Mouse (Mus musculus) stomach, embryonic 15.5 days (tissue): ENCODE measurements around the gene Wdr62. TPM values are rescaled to one million over a fixed set of nuclear protein-coding genes. Genes with fewer than 3 reads are reported as not detected.
"Not testable (repeated sequence)": the region's sequence is repeated elsewhere in the genome, so short reads cannot be mapped to it uniquely, and the experiment has no call there.

Experiments used
- ATAC-seq: fragments of 200-750 bp; cut with Nextera tagmentation; 2 replicates; pipeline ENCODE4 v1.8.0; 2017; ENCODE audit warnings: low read depth, moderate number of reproducible peaks, moderate TSS enrichment; ENCODE audit not compliant: insufficient read depth, low FRiP score
- H3K27ac ChIP-seq: fragments of 300-500 bp; sonication (generic); 2 replicates; pipeline ENCODE4 v1.5.1; 2015; ENCODE audit warnings: mild to moderate bottlenecking, inconsistent platforms
- H3K27me3 ChIP-seq: fragments of 300-500 bp; sonication (generic); replicated peaks from 2 replicates; pipeline ENCODE4 v1.6.1; 2015; ENCODE audit warnings: inconsistent platforms
- H3K36me3 ChIP-seq: fragments of 300-500 bp; sonication (generic); 2 replicates; pipeline ENCODE4 v1.6.1; 2015; ENCODE audit warnings: inconsistent platforms
- H3K4me1 ChIP-seq: fragments of 300-500 bp; sonication (generic); 2 replicates; pipeline ENCODE4 v1.6.1; 2015; ENCODE audit warnings: inconsistent platforms
- H3K4me2 ChIP-seq: fragments of 300-500 bp; sonication (generic); 2 replicates; pipeline ENCODE4 v1.6.1; 2015; ENCODE audit warnings: mild to moderate bottlenecking, inconsistent platforms
- H3K4me3 ChIP-seq: fragments of 300-500 bp; sonication (generic); replicated peaks from 2 replicates; pipeline ENCODE4 v1.5.1; 2015; ENCODE audit warnings: inconsistent platforms
- H3K9ac ChIP-seq: fragments of 300-500 bp; sonication (generic); 2 replicates; pipeline ENCODE4 v1.6.1; 2015; ENCODE audit warnings: inconsistent platforms
- H3K9me3 ChIP-seq: fragments of 300-500 bp; sonication (generic); 2 replicates; pipeline ENCODE4 v1.6.1; 2016; ENCODE audit warnings: inconsistent platforms
- WGBS: fragments of 180-500 bp; shearing (Covaris S2); methylation state at CpG from one replicate; pipeline ENCODE4 v1.1.7; 2015; 5-methylcytosine and 5-hydroxymethylcytosine counted together
- polyA plus RNA-seq: library from polyadenylated mRNA; unstranded; fragments of >200 nt; fragmentation: Nextera tagmentation; extraction: Ambion mirVana; gene quantifications from 2 replicates; pipeline ENCODE4 v1.2.1, GENCODE M21; 2015

Gene Wdr62
- polyA plus RNA-seq, 1 experiment from 2014 or later = 5.3 TPM

DNA sequence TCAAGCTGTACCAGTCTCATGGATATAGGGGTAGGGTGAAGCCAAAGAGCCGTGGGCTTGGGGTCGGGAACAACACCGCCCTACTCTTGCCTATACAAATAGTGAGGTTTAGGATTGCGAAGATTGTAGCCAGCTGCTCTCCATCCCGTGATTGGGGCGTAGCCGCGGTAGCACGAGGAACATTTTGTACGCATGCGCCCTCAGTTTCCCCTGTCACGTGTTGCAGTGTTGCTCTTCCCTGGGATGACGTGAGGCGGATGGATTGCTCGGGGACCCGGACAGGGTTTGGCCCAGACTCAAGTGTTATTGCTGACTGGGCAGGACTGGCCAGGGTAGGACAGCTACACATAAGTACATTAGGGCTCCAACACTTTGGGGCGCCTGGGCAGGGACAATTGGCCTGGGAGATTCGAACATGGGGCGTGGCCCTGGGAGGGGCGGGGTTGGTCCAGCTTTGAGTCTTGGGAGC is 485 bp upstream of the Wdr62 start:
- ATAC-seq = peak; percentile 76
- no peaks in the 10 kb centered on the region for H3K9me3 ChIP-seq
- H3K4me3 ChIP-seq = peak overlapping the region; percentile 92
- WGBS = under 1% methylated on average over 20 of the region's 20 CpGs
- H3K4me1 ChIP-seq = peaks cover 3% of the 10 kb centered on the region; the same call in 1 of the 2 replicates
- H3K4me2 ChIP-seq = peak overlapping the region; percentile 94
- peak overlapping the region; percentile 98 for H3K27ac ChIP-seq
- no peaks in the 10 kb centered on the region for H3K27me3 ChIP-seq
- H3K36me3 ChIP-seq = no peaks in the 10 kb centered on the region
- H3K9ac ChIP-seq = no peak overlapping the region

DNA sequence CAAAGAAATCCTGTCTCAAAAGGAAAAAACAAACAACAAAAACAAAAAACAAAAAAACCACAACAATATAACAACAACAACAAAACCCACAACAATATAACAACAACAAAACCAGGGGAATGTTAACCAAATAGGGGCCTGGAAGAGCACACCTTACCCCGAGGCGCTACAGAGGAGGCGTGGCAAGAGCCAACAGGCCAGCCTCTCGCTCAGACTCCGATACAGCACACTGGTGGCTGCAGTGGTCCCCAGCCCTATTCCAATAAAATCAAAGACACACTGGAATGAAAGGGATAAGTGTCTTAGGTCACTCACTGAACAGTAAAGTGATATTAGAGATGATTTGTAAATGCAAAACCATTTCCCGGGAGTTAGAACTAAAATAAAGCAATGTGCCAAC is 683 bp downstream of the Wdr62 start:
- Histone ChIP-seq H3K36me3 (no peaks in the 10 kb centered on the region), H3K27ac (peak overlapping the region; percentile 98), H3K27me3 (no peaks in the 10 kb centered on the region), H3K9me3 (no peaks in the 10 kb centered on the region), H3K4me2 (peak overlapping the region; percentile 94), H3K4me1 (peaks cover 3% of the 10 kb centered on the region; the same call in 1 of the 2 replicates), H3K4me3 (peak overlapping the region; percentile 92), H3K9ac (no peak overlapping the region; the same call in 1 of the 2 replicates)
- under 1% methylated on average over 6 of the region's 6 CpGs for WGBS
- ATAC-seq = no peak

DNA sequence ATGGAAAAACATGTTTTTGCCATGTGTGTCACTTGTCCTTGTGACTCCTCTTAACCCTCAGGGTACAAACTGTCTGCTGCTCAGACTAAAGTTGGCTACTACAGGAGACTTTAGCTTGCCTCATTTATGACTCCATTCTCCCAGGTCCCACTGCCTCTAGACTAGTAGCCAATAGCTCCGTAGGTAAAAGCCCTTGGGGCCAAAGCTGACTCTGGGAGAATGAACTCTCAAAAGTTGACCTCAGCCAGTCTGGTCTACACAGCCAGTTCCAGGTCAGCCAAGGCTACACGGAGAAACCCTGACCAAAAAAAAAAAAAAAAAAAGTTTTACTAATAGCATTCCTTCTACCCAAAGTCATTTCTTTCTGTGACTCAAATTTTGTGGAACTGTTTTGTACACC is 1.3 kb downstream of the Wdr62 start:
- WGBS = 51% methylated on average over 2 of the region's 2 CpGs
- Histone ChIP-seq H3K4me3 (peak overlapping the region; percentile 92; the same call in 1 of the 2 replicates), H3K4me2 (peak overlapping the region; percentile 94; the same call in 1 of the 2 replicates), H3K36me3 (no peaks in the 10 kb centered on the region), H3K27ac (no peak overlapping the region), H3K27me3 (no peaks in the 10 kb centered on the region), H3K9ac (no peak overlapping the region), H3K4me1 (peaks cover 3% of the 10 kb centered on the region; the same call in 1 of the 2 replicates), H3K9me3 (no peaks in the 10 kb centered on the region)
- ATAC-seq = no peak

- no peaks in the 10 kb centered on the region for H3K9me3 ChIP-seq
- 53% methylated on average over 6 of the region's 6 CpGs for WGBS
- H3K27me3 ChIP-seq = no peaks in the 10 kb centered on the region
- ATAC-seq = no peak
- H3K4me1 ChIP-seq = peaks cover under 1% of the 10 kb centered on the region; the same call in 1 of the 2 replicates
- H3K36me3 ChIP-seq = peaks cover 10% of the 10 kb centered on the region; the same call in 1 of the 2 replicates
- H3K4me2 ChIP-seq = no peak overlapping the region
- no peak overlapping the region for H3K4me3 ChIP-seq
- H3K27ac ChIP-seq = no peak overlapping the region
- no peak overlapping the region for H3K9ac ChIP-seq
Measured at GRCm38 (mm10) chr7:30274383-30274782, 5.8 kb downstream of the Wdr62 start.

GRCm38 (mm10) chr7:30269641-30270040 is 10.6 kb downstream of the Wdr62 start:
- no peaks in the 10 kb centered on the region for H3K9me3 ChIP-seq
- no peak overlapping the region for H3K4me3 ChIP-seq
- no peaks in the 10 kb centered on the region for H3K27me3 ChIP-seq
- H3K4me1 ChIP-seq = no peaks in the 10 kb centered on the region
- H3K4me2 ChIP-seq = no peak overlapping the region
- H3K36me3 ChIP-seq = peaks cover 10% of the 10 kb centered on the region; the same call in 1 of the 2 replicates
- 84% methylated on average over 4 of the region's 4 CpGs for WGBS
- no peak overlapping the region for H3K27ac ChIP-seq
- H3K9ac ChIP-seq = no peak overlapping the region
- no peak for ATAC-seq

- Histone ChIP-seq H3K4me2 (no peak overlapping the region), H3K9me3 (no peaks in the 10 kb centered on the region), H3K27ac (no peak overlapping the region), H3K4me1 (no peaks in the 10 kb centered on the region), H3K36me3 (peaks cover 14% of the 10 kb centered on the region; the same call in 1 of the 2 replicates), H3K4me3 (no peak overlapping the region), H3K27me3 (no peaks in the 10 kb centered on the region), H3K9ac (no peak overlapping the region)
- ATAC-seq = no peak
- 74% methylated on average over 3 of the region's 3 CpGs for WGBS
Measured at GRCm38 (mm10) chr7:30266780-30267179, 13.4 kb downstream of the Wdr62 start.

- WGBS = 85% methylated on average over 7 of the region's 7 CpGs
- no peaks in the 10 kb centered on the region for H3K9me3 ChIP-seq
- ATAC-seq = no peak
Measured at GRCm38 (mm10) chr7:30265935-30266334, 14.3 kb downstream of the Wdr62 start.

GRCm38 (mm10) chr7:30265531-30265930 is 14.7 kb downstream of the Wdr62 start:
- Histone ChIP-seq H3K9me3 (no peaks in the 10 kb centered on the region), H3K27me3 (no peaks in the 10 kb centered on the region), H3K4me1 (no peaks in the 10 kb centered on the region), H3K9ac (no peak overlapping the region), H3K36me3 (peaks cover 11% of the 10 kb centered on the region; the same call in 1 of the 2 replicates), H3K4me2 (no peak overlapping the region), H3K27ac (no peak overlapping the region), H3K4me3 (no peak overlapping the region)
- ATAC-seq = no peak
- WGBS = 94% methylated on average over 5 of the region's 5 CpGs

More at GRCm38 (mm10) chr7:30265935-30266334, 14.3 kb downstream of the Wdr62 start:
- Histone ChIP-seq H3K4me3 (no peak overlapping the region), H3K4me2 (no peak overlapping the region), H3K27me3 (no peaks in the 10 kb centered on the region), H3K36me3 (peaks cover 10% of the 10 kb centered on the region; the same call in 1 of the 2 replicates), H3K27ac (no peak overlapping the region), H3K9ac (no peak overlapping the region), H3K4me1 (no peaks in the 10 kb centered on the region)

GRCm38 (mm10) chr7:30265041-30265440 is 15.2 kb downstream of the Wdr62 start:
- ATAC-seq = no peak
- no peak overlapping the region for H3K4me2 ChIP-seq
- H3K36me3 ChIP-seq = peaks cover 9% of the 10 kb centered on the region; the same call in 1 of the 2 replicates
- no peak overlapping the region for H3K27ac ChIP-seq
- H3K9ac ChIP-seq = no peak overlapping the region
- 79% methylated on average over 2 of the region's 2 CpGs for WGBS
- no peak overlapping the region for H3K4me3 ChIP-seq
- no peaks in the 10 kb centered on the region for H3K4me1 ChIP-seq
- H3K9me3 ChIP-seq = no peaks in the 10 kb centered on the region
- no peaks in the 10 kb centered on the region for H3K27me3 ChIP-seq

GRCm38 (mm10) chr7:30251956-30252954 is 28.0 kb downstream of the Wdr62 start:
- H3K9me3 ChIP-seq = no peaks in the 10 kb centered on the region
- ATAC-seq = 0 out of 2 replicates have a peak, but pooled peaks have one; percentile 50
- H3K27me3 ChIP-seq = no peaks in the 10 kb centered on the region
- no peak overlapping the region for H3K4me3 ChIP-seq
- H3K4me2 ChIP-seq = no peak overlapping the region
- no peaks in the 10 kb centered on the region for H3K4me1 ChIP-seq
- H3K36me3 ChIP-seq = 0 out of 2 replicates have a peak, but pooled peaks cover 4% of the 10 kb centered on the region
- 74% methylated on average over 12 of the region's 12 CpGs for WGBS
- no peak overlapping the region for H3K9ac ChIP-seq
- H3K27ac ChIP-seq = no peak overlapping the region

DNA sequence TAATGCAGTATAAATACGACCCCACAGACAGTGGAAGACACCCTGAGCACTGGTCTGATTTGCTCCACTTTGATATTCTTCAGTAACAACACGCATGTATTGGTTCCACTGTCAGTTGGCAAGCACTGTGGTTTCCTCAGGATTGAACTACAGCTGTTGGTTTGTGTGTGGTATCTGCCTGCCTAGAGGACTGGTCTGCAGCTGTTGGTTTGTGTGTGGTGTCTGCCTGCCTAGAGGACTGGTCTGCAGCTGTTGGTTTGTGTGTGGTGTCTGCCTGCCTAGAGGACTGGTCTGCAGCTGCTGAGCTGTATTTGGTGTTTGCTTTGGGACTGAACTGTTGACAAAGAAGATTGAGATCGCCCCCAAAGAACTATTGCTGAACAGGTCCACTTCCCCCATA is 42.8 kb downstream of the Wdr62 start:
- H3K27ac ChIP-seq, H3K4me2 ChIP-seq, ATAC-seq, H3K9me3 ChIP-seq, H3K27me3 ChIP-seq, H3K9ac ChIP-seq, H3K4me1 ChIP-seq, H3K4me3 ChIP-seq: not testable (repeated sequence)
- 84% methylated on average over 3 of the region's 3 CpGs for WGBS
- H3K36me3 ChIP-seq = peaks cover 13% of the 10 kb centered on the region

GRCm38 (mm10) chr7:30235625-30236024 is 44.6 kb downstream of the Wdr62 start, which contains the start of gene Ovol3:
TSS of gene Ovol3 (minus strand) at chr7:30235725.
- Histone ChIP-seq H3K36me3 (peaks cover 10% of the 10 kb centered on the region), H3K4me2 (no peak within 1 kb of the TSS), H3K27ac (no peak within 1 kb of the TSS), H3K9me3 (no peaks in the 10 kb centered on the region), H3K4me1 (peaks cover 14% of the 10 kb centered on the region), H3K4me3 (no peak within 1 kb of the TSS), H3K27me3 (no peaks in the 10 kb centered on the region), H3K9ac (no peak within 1 kb of the TSS)
- no peak for ATAC-seq
- 75% methylated on average over 4 of the region's 4 CpGs for WGBS
